In the genomic region with DNA sequence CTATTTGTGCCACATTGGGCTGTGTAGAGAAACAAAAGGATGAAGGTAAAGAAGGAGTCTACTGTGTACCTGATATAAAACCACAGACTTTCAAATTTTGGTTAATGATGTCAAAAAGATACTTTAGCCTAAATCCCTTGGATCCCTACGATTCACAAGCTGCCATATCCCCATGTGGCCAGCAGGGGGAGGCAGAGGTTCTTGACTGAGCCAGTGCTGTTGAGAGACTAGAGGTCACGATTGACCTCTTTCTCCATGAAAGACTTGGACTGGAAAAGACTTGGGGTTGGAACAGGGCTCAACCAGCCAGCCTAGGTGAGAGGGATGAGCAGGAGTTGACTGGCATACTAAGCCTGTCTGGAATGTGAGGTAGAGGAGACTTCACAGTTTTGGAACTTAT, we compare ENCODE assay signal across 9 mouse cellular contexts. TPM values are rescaled to one million over a fixed set of nuclear protein-coding genes. Genes with fewer than 3 reads are reported as not detected.
DNase-seq lines count a peak whose midpoint lies in the region; ATAC-seq lines count a peak whose summit lies in the region.
"Had no signal": no experiment of that assay in that cellular context is flagged by ENCODE, and none has a peak within 500 bp of the region (broad histone marks: within the 10 kb centered on the region; RNA-seq: fewer than 3 reads in every experiment).

No protein-coding gene starts in this region.

- no peaks in the 10 kb centered on the region for H3K27me3 ChIP-seq in heart, embryonic 12.5 days (replicated peaks)
- no peaks in the 10 kb centered on the region for H3K27me3 ChIP-seq in splenic B cell, adult 2 months (ENCODE audit: control insufficient read depth, insufficient read depth, low read length, poor library complexity, severe bottlenecking)

- peak; percentile 28 to 71 for DNase-seq in heart, adult 18-20 months
- DNase-seq in MN1 (ENCODE audit: low spot score) = peak; percentile 11
- DNase-seq in cerebellum, adult 18-20 months = peak; percentile 63 to 68
- DNase-seq in gastrocnemius, postnatal 14 days = peak; percentile 55
- peak; percentile 75 to 79 for DNase-seq in layer of hippocampus, postnatal 10 days (ENCODE audit: low spot score in 2 of 2)
- peak; percentile 47 for DNase-seq in splenic B cell, adult 2 months (ENCODE audit: low read depth, low spot score)

- H3K27ac ChIP-seq in heart, embryonic 12.5 days (ENCODE audit: poor library complexity, severe bottlenecking) = no peak overlapping the region

- WGBS in heart, embryonic 12.5 days = 15% methylated on average over 2 of the region's 2 CpGs

- H3K4me1 ChIP-seq in heart, embryonic 12.5 days (replicated peaks) = no peaks in the 10 kb centered on the region

- H3K36me3 ChIP-seq in heart, embryonic 12.5 days = no peaks in the 10 kb centered on the region
- no peaks in the 10 kb centered on the region for H3K36me3 ChIP-seq in splenic B cell, adult 2 months (ENCODE audit: control insufficient read depth, insufficient read depth, low read length, poor library complexity, severe bottlenecking)

- no peak overlapping the region for H3K4me3 ChIP-seq in heart, embryonic 12.5 days
- H3K4me3 ChIP-seq: myocyte had no signal

- no peak overlapping the region for H3K4me2 ChIP-seq in heart, embryonic 12.5 days

- H3K9me3 ChIP-seq in heart, embryonic 12.5 days (replicated peaks) = no peaks in the 10 kb centered on the region

- no peak for ATAC-seq in heart, embryonic 12.5 days (ENCODE audit: insufficient number of reproducible peaks, low FRiP score)
- peak; percentile 80 for ATAC-seq in megakaryocyte progenitor cell, adult 5-6 weeks (replicated peaks; ENCODE audit: poor library complexity)

- H3K9ac ChIP-seq in heart, embryonic 12.5 days = no peak overlapping the region

- intact Hi-C loops in gastrocnemius, postnatal 14 days (cut with DNase I; ENCODE audit: low total_unique reads) = loop anchor here (10.0 kb wide), 1 partner anchor 101 kb away; no protein-coding TSS in a partner anchor

RNA-seq across cellular contexts. Expression of a gene that starts 7.2 kb away (rescaled TPM):
- total RNA-seq in heart, adult 18-20 months (2021) = not detected
- not detected in 2 replicates for polyA plus RNA-seq in heart, embryonic 12.5 days (2016; fragmentation: Nextera tagmentation; extraction: Ambion mirVana)
- total RNA-seq in gastrocnemius, postnatal 14 days (2021) = not detected
- total RNA-seq in layer of hippocampus, postnatal 10 days (2021) = not detected
- not detected in 2 replicates for total RNA-seq in megakaryocyte progenitor cell, adult 5-6 weeks (2015)
- total RNA-seq in megakaryocyte progenitor cell, adult 5-6 weeks (2017) = not detected in 2 replicates
- polyA plus RNA-seq: myocyte had no signal

RNA-seq across cellular contexts. Expression of a gene that starts 29.6 kb away (rescaled TPM):
- total RNA-seq in heart, adult 18-20 months (2021) = not detected
- not detected in 2 replicates for polyA plus RNA-seq in heart, embryonic 12.5 days (2016; fragmentation: Nextera tagmentation; extraction: Ambion mirVana)
- total RNA-seq in gastrocnemius, postnatal 14 days (2021) = not detected
- total RNA-seq in layer of hippocampus, postnatal 10 days (2021) = not detected
- not detected in 2 replicates for total RNA-seq in megakaryocyte progenitor cell, adult 5-6 weeks (2015)
- total RNA-seq in megakaryocyte progenitor cell, adult 5-6 weeks (2017) = not detected in 2 replicates

RNA-seq across cellular contexts. Expression of a gene that starts 30.5 kb away (rescaled TPM):
- not detected for total RNA-seq in heart, adult 18-20 months (2021)
- polyA plus RNA-seq in heart, embryonic 12.5 days (2016; fragmentation: Nextera tagmentation; extraction: Ambion mirVana) = not detected in 2 replicates
- total RNA-seq in gastrocnemius, postnatal 14 days (2021) = not detected
- not detected for total RNA-seq in layer of hippocampus, postnatal 10 days (2021)
- not detected in 2 replicates for total RNA-seq in megakaryocyte progenitor cell, adult 5-6 weeks (2015)
- not detected in 2 replicates for total RNA-seq in megakaryocyte progenitor cell, adult 5-6 weeks (2017)
- polyA plus RNA-seq: myocyte had no signal

RNA-seq across cellular contexts. Expression of a gene that starts 44.6 kb away (rescaled TPM):
- total RNA-seq in heart, adult 18-20 months (2021) = not detected
- not detected in 2 replicates for polyA plus RNA-seq in heart, embryonic 12.5 days (2016; fragmentation: Nextera tagmentation; extraction: Ambion mirVana)
- not detected for total RNA-seq in gastrocnemius, postnatal 14 days (2021)
- not detected for total RNA-seq in layer of hippocampus, postnatal 10 days (2021)
- total RNA-seq in megakaryocyte progenitor cell, adult 5-6 weeks (2015) = not detected in 2 replicates
- total RNA-seq in megakaryocyte progenitor cell, adult 5-6 weeks (2017) = not detected in 2 replicates
- polyA plus RNA-seq: myocyte had no signal

RNA-seq across cellular contexts. Expression of a gene that starts 58.1 kb away (rescaled TPM):
- total RNA-seq in heart, adult 18-20 months (2021) = under 1 TPM in 1 of 2 experiments, not detected in 1; 0.30 TPM
- not detected in 2 replicates for polyA plus RNA-seq in heart, embryonic 12.5 days (2016; fragmentation: Nextera tagmentation; extraction: Ambion mirVana)
- total RNA-seq in gastrocnemius, postnatal 14 days (2021) = not detected
- not detected for total RNA-seq in layer of hippocampus, postnatal 10 days (2021)
- total RNA-seq in megakaryocyte progenitor cell, adult 5-6 weeks (2015) = 3.5 TPM in 2 replicates
- 1.1 TPM in 2 replicates for total RNA-seq in megakaryocyte progenitor cell, adult 5-6 weeks (2017)
- polyA plus RNA-seq: myocyte had no signal

Comparison
In these comparisons a context has a peak if more than half of its experiments do, and no peak if none do; other contexts are left out.
1. DNase-seq: peak in every context shown above with its lines; median percentile 77 in layer of hippocampus, postnatal 10 days; 66 in cerebellum, adult 18-20 months; 55 in gastrocnemius, postnatal 14 days; 50 in heart, adult 18-20 months; 47 in splenic B cell, adult 2 months; 11 in MN1.